Mouse (Mus musculus): ENCODE measurements at regions not wholly inside any gene's neighbourhood (a gene's known extent, or its start where the extent isn't known, plus 50 kb on each side); places are given as distances from the start of the nearest gene placed in this dataset.
A peak's percentile ranks its signal among the peaks of the same experiment; 100 is the strongest.
"Not testable (repeated sequence)": the region's sequence is repeated elsewhere in the genome, so short reads cannot be mapped to it uniquely, and the experiment has no call there.

- no peak overlapping the region for H3K4me3 ChIP-seq (replicated peaks)
- no peak overlapping the region for H3K4me2 ChIP-seq
- peaks cover 16% of the 10 kb centered on the region for H3K4me1 ChIP-seq
- H3K27ac ChIP-seq = no peak overlapping the region
- no peaks in the 10 kb centered on the region for H3K27me3 ChIP-seq
- ATAC-seq (replicated peaks; ENCODE audit: low FRiP score) = no peak
- H3K36me3 ChIP-seq = peaks cover 18% of the 10 kb centered on the region
- 91% methylated on average over 8 of the region's 8 CpGs for WGBS
- no peaks in the 10 kb centered on the region for H3K9me3 ChIP-seq (replicated peaks)
- no peak overlapping the region for H3K9ac ChIP-seq
These were observed 122.1 kb upstream of the Mrps10 start for GRCm38 (mm10) chr17:47246605-47247004.

GRCm38 (mm10) chr17:47245635-47246034 is 123.1 kb upstream of the Mrps10 start:
- WGBS = 87% methylated on average over 9 of the region's 9 CpGs
- Histone ChIP-seq H3K27ac (no peak overlapping the region), H3K4me1 (peaks cover 16% of the 10 kb centered on the region), H3K27me3 (no peaks in the 10 kb centered on the region), H3K4me3 (replicated peaks) (no peak overlapping the region), H3K36me3 (peaks cover 27% of the 10 kb centered on the region), H3K9ac (no peak overlapping the region), H3K9me3 (replicated peaks) (no peaks in the 10 kb centered on the region), H3K4me2 (no peak overlapping the region)
- ATAC-seq (replicated peaks; ENCODE audit: low FRiP score) = no peak

GRCm38 (mm10) chr17:47239086-47239485 is 129.6 kb upstream of the Mrps10 start:
- Histone ChIP-seq H3K4me2 (no peak overlapping the region), H3K4me3 (replicated peaks) (no peak overlapping the region), H3K4me1 (peaks cover 7% of the 10 kb centered on the region; the same call in 1 of the 2 replicates), H3K9ac (no peak overlapping the region), H3K36me3 (peaks cover 68% of the 10 kb centered on the region), H3K27ac (no peak overlapping the region), H3K9me3 (replicated peaks) (no peaks in the 10 kb centered on the region), H3K27me3 (no peaks in the 10 kb centered on the region)
- ATAC-seq (replicated peaks; ENCODE audit: low FRiP score) = no peak
- WGBS = 90% methylated on average over 4 of the region's 4 CpGs

- 97% methylated on average over 3 of the region's 3 CpGs for WGBS
- not testable (repeated sequence) for H3K9ac ChIP-seq; H3K4me2 ChIP-seq; H3K9me3 ChIP-seq (replicated peaks); H3K4me3 ChIP-seq (replicated peaks); H3K27me3 ChIP-seq; H3K27ac ChIP-seq; ATAC-seq (replicated peaks; ENCODE audit: low FRiP score)
- Histone ChIP-seq H3K4me1 (peaks cover 16% of the 10 kb centered on the region), H3K36me3 (peaks cover 61% of the 10 kb centered on the region)
These were observed 130.8 kb upstream of the Mrps10 start for GRCm38 (mm10) chr17:47237881-47238280.

GRCm38 (mm10) chr17:47234343-47234742 is 134.3 kb upstream of the Mrps10 start:
- ATAC-seq (replicated peaks; ENCODE audit: low FRiP score) = no peak
- H3K4me1 ChIP-seq = peaks cover 25% of the 10 kb centered on the region
- 63% methylated on average over 11 of the region's 11 CpGs for WGBS

GRCm38 (mm10) chr17:47233003-47233678 is 135.5 kb upstream of the Mrps10 start:
- Histone ChIP-seq H3K27me3 (no peaks in the 10 kb centered on the region), H3K4me3 (replicated peaks) (no peak overlapping the region), H3K9me3 (replicated peaks) (0 out of 2 replicates have a peak, but pooled peaks cover 6% of the 10 kb centered on the region), H3K4me1 (peaks cover 25% of the 10 kb centered on the region), H3K36me3 (peaks cover 69% of the 10 kb centered on the region), H3K4me2 (no peak overlapping the region), H3K27ac (0 out of 2 replicates have a peak overlapping the region, but pooled peaks have one; percentile 32), H3K9ac (no peak overlapping the region)
- WGBS = 36% methylated on average over 8 of the region's 8 CpGs
- no peak for ATAC-seq (replicated peaks; ENCODE audit: low FRiP score)

More at GRCm38 (mm10) chr17:47234343-47234742, 134.3 kb upstream of the Mrps10 start:
- Histone ChIP-seq H3K27ac (0 out of 2 replicates have a peak overlapping the region, but pooled peaks have one; percentile 3), H3K9ac (no peak overlapping the region), H3K4me3 (replicated peaks) (no peak overlapping the region), H3K27me3 (no peaks in the 10 kb centered on the region), H3K4me2 (no peak overlapping the region), H3K9me3 (replicated peaks) (0 out of 2 replicates have a peak, but pooled peaks cover 6% of the 10 kb centered on the region), H3K36me3 (peaks cover 69% of the 10 kb centered on the region)

- 0 out of 2 replicates have a peak, but pooled peaks cover 6% of the 10 kb centered on the region for H3K9me3 ChIP-seq (replicated peaks)
- no peak for ATAC-seq (replicated peaks; ENCODE audit: low FRiP score)
- no peak overlapping the region for H3K4me3 ChIP-seq (replicated peaks)
- no peak overlapping the region for H3K9ac ChIP-seq
- H3K27me3 ChIP-seq = no peaks in the 10 kb centered on the region
- peaks cover 49% of the 10 kb centered on the region for H3K36me3 ChIP-seq
- H3K4me2 ChIP-seq = no peak overlapping the region
- WGBS = 97% methylated on average over 10 of the region's 10 CpGs
- no peak overlapping the region for H3K27ac ChIP-seq
- peaks cover 35% of the 10 kb centered on the region for H3K4me1 ChIP-seq
These were observed 138.0 kb upstream of the Mrps10 start for GRCm38 (mm10) chr17:47230715-47231114.

GRCm38 (mm10) chr17:47226391-47226790 is 142.3 kb upstream of the Mrps10 start:
- no peak for ATAC-seq (replicated peaks; ENCODE audit: low FRiP score)
- peaks cover 27% of the 10 kb centered on the region for H3K36me3 ChIP-seq
- H3K27me3 ChIP-seq = no peaks in the 10 kb centered on the region
- H3K4me3 ChIP-seq (replicated peaks) = no peak overlapping the region
- no peak overlapping the region for H3K9ac ChIP-seq
- 47% methylated on average over 11 of the region's 11 CpGs for WGBS
- 0 out of 2 replicates have a peak, but pooled peaks cover 6% of the 10 kb centered on the region for H3K9me3 ChIP-seq (replicated peaks)
- H3K4me2 ChIP-seq = no peak overlapping the region
- peak overlapping the region; percentile 41 for H3K27ac ChIP-seq
- peaks cover 23% of the 10 kb centered on the region for H3K4me1 ChIP-seq

- Histone ChIP-seq H3K4me1 (peaks cover 23% of the 10 kb centered on the region), H3K27me3 (no peaks in the 10 kb centered on the region), H3K4me3 (replicated peaks) (no peak overlapping the region), H3K9ac (no peak overlapping the region), H3K9me3 (replicated peaks) (0 out of 2 replicates have a peak, but pooled peaks cover 6% of the 10 kb centered on the region), H3K27ac (peak overlapping the region; percentile 41), H3K4me2 (no peak overlapping the region), H3K36me3 (peaks cover 19% of the 10 kb centered on the region)
- WGBS = 57% methylated on average over 18 of the region's 18 CpGs
- ATAC-seq (replicated peaks; ENCODE audit: low FRiP score) = peak; percentile 69; the same call in 1 of the 2 replicates
These were observed 143.1 kb upstream of the Mrps10 start for GRCm38 (mm10) chr17:47225306-47226269.

- H3K9me3 ChIP-seq (replicated peaks) = no peaks in the 10 kb centered on the region
- no peak overlapping the region for H3K4me2 ChIP-seq
- H3K36me3 ChIP-seq = 0 out of 2 replicates have a peak, but pooled peaks cover 4% of the 10 kb centered on the region
- no peaks in the 10 kb centered on the region for H3K27me3 ChIP-seq
- WGBS = 91% methylated on average over 14 of the region's 14 CpGs
- H3K4me1 ChIP-seq = peaks cover 18% of the 10 kb centered on the region
- ATAC-seq (replicated peaks; ENCODE audit: low FRiP score) = no peak
- no peak overlapping the region for H3K9ac ChIP-seq
- no peak overlapping the region for H3K4me3 ChIP-seq (replicated peaks)
- H3K27ac ChIP-seq = no peak overlapping the region
These were observed 147.5 kb upstream of the Mrps10 start for GRCm38 (mm10) chr17:47221068-47221796.

GRCm38 (mm10) chr17:47219846-47220245 is 148.8 kb upstream of the Mrps10 start:
- Histone ChIP-seq H3K27me3 (no peaks in the 10 kb centered on the region), H3K4me2 (no peak overlapping the region), H3K4me3 (replicated peaks) (no peak overlapping the region), H3K9me3 (replicated peaks) (no peaks in the 10 kb centered on the region), H3K4me1 (peaks cover 4% of the 10 kb centered on the region; the same call in 1 of the 2 replicates), H3K27ac (no peak overlapping the region), H3K9ac (no peak overlapping the region), H3K36me3 (0 out of 2 replicates have a peak, but pooled peaks cover 4% of the 10 kb centered on the region)
- WGBS = 95% methylated on average over 2 of the region's 2 CpGs
- ATAC-seq (replicated peaks; ENCODE audit: low FRiP score) = no peak
